Mouse (Mus musculus) embryonic facial prominence, embryonic 11.5 days (tissue): ENCODE data around the gene Kdm2b. TPM values are rescaled to one million over a fixed set of nuclear protein-coding genes. Genes with fewer than 3 reads are reported as not detected.

Experiments used
- ATAC-seq: fragments of 200-750 bp; cut with Nextera tagmentation; replicated peaks from 2 replicates; pipeline ENCODE4 v1.8.0; 2017; ENCODE audit warnings: low read depth; ENCODE audit not compliant: insufficient number of reproducible peaks, low FRiP score, low TSS enrichment
- DNase-seq: peaks from one replicate; pipeline ENCODE4 v3.0.0-alpha.2; 2015; ENCODE audit warnings: low spot score
- H3K27ac ChIP-seq: fragments of 300-500 bp; sonication (generic); replicated peaks from 2 replicates; pipeline ENCODE4 v1.5.1; 2014; ENCODE audit warnings: mild to moderate bottlenecking, low read depth, low read length, control low read depth
- H3K27me3 ChIP-seq: fragments of 300-500 bp; sonication (generic); 2 replicates; pipeline ENCODE4 v1.6.1; 2014; ENCODE audit warnings: mild to moderate bottlenecking, low read length, moderate library complexity, mixed read lengths; ENCODE audit not compliant: control insufficient read depth, insufficient read depth
- H3K36me3 ChIP-seq: fragments of 300-500 bp; sonication (generic); replicated peaks from 2 replicates; pipeline ENCODE4 v1.6.1; 2014; ENCODE audit warnings: low read depth, mild to moderate bottlenecking, low read length, moderate library complexity, mixed read lengths; ENCODE audit not compliant: control insufficient read depth, insufficient read depth
- H3K4me1 ChIP-seq: fragments of 300-500 bp; sonication (generic); 2 replicates; pipeline ENCODE4 v1.6.1; 2014; ENCODE audit warnings: low read length, mixed read lengths; ENCODE audit not compliant: control insufficient read depth, insufficient read depth
- H3K4me2 ChIP-seq: fragments of 300-500 bp; sonication (generic); 2 replicates; pipeline ENCODE4 v1.6.1; 2014; ENCODE audit warnings: low read depth, mild to moderate bottlenecking, control low read depth, low read length, moderate library complexity
- H3K4me3 ChIP-seq: fragments of 300-500 bp; sonication (generic); 2 replicates; pipeline ENCODE4 v1.5.1; 2014; ENCODE audit warnings: low read depth, low read length, control low read depth
- H3K9ac ChIP-seq: fragments of 300-500 bp; sonication (generic); replicated peaks from 2 replicates; pipeline ENCODE4 v1.6.1; 2014; ENCODE audit warnings: mild to moderate bottlenecking, control low read depth, low read length
- H3K9me3 ChIP-seq: fragments of 300-500 bp; sonication (generic); replicated peaks from 2 replicates; pipeline ENCODE4 v1.6.1; 2016; ENCODE audit warnings: mild to moderate bottlenecking, low read length, inconsistent platforms, mixed read lengths; ENCODE audit not compliant: control insufficient read depth
- WGBS: fragments of 180-500 bp; shearing (Covaris S2); extraction: QIAGEN DNeasy Blood & Tissue Kit; methylation state at CpG from one replicate; pipeline ENCODE4 v1.1.7; 2014; 5-methylcytosine and 5-hydroxymethylcytosine counted together
- polyA plus RNA-seq: library from polyadenylated mRNA; unstranded; fragments of >200 nt; fragmentation: Nextera tagmentation; extraction: Ambion mirVana; gene quantifications from 2 replicates; pipeline ENCODE4 v1.2.1, GENCODE M21; 2014

Gene Kdm2b
- polyA plus RNA-seq = 54.1 and 59.0 TPM in 2 replicates

DNA sequence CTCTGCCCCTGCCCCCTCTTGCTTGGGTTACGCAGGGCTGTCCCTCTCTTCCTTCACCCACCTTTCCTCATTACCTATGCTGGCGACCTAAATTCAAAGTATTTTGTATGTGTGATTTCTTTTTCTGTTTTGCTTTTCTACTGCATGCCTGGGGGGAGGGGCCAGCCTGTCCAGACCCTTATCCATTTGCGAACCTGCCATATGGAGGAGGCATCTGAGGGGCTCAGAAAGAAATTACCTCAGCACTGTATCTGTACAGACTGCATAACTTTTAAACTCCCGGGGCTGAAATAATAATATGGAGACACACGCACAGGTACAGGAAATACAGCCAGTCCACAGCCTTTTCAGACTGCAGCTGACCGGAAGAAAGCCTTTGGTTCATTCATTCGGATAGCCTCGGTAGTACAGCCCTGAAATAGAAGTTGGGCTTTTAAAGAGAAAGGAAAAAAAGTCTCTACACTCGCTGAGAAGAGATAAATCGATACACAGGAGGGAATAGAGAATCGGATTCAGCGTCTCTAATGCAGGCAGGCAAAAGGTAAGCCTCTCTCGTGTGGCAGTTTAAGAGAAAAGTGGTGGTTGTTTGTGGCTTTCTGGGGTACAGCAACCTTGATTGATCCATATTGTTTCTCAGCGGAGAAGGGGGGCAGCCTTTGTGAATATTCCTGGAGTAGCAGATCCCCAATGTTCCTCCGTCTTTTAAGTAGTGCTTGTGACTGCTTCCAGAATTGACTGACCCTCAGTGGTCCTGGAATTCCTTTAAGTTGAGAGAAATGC lies at the start of gene Kdm2b:
Gene Kdm2b, minus strand, starts transcription at position 273 of the 780 bp plus-strand sequence.
- Histone ChIP-seq H3K4me3 (peak within 1 kb of the TSS; percentile 51), H3K4me2 (peak within 1 kb of the TSS; percentile 97), H3K27ac (peak within 1 kb of the TSS; percentile 63), H3K36me3 (no peaks in the 10 kb centered on the region), H3K4me1 (peaks cover 17% of the 10 kb centered on the region), H3K27me3 (no peaks in the 10 kb centered on the region), H3K9me3 (no peaks in the 10 kb centered on the region), H3K9ac (peak within 1 kb of the TSS; percentile 59)
- ATAC-seq (peak; percentile 46; the same call in 1 of the 2 replicates), DNase-seq (peak; percentile 55)
- WGBS = 1% methylated on average over 15 of the region's 15 CpGs

GRCm38 (mm10) chr5:123039120-123039752 lies 49.6 kb upstream of the Kdm2b start:
- Histone ChIP-seq H3K4me2 (peak overlapping the region; percentile 60), H3K27me3 (no peaks in the 10 kb centered on the region), H3K36me3 (no peaks in the 10 kb centered on the region), H3K27ac (no peak overlapping the region), H3K4me3 (peak overlapping the region; percentile 23), H3K4me1 (no peaks in the 10 kb centered on the region), H3K9ac (0 out of 2 replicates have a peak overlapping the region, but pooled peaks have one; percentile 13), H3K9me3 (no peaks in the 10 kb centered on the region)
- 4% methylated on average over 25 of the region's 25 CpGs for WGBS
- DNase-seq (peak; percentile 54), ATAC-seq (no peak)

DNA sequence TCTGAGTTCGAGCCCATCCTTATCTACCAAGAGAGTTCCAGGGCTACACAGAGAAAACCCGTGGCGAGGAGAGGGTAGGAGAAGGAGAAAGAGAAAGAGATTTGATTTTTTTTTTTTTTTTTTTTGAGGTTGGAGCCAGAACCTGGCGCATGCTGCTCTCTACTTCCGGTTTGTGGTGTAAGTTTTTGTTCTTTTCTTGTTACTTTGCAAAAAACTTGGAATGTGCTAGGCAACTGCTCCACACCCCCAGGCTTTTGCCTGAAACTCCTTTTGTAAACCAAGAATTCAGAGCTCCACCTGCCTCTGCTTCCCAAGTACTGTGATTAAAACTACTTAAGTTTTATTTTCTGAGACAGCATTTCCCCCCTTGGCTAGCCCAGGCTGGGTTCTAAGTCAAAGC lies 48.5 kb upstream of the Kdm2b start:
- Histone ChIP-seq H3K9ac (no peak overlapping the region), H3K9me3 (no peaks in the 10 kb centered on the region), H3K4me3 (no peak overlapping the region), H3K4me2 (no peak overlapping the region), H3K27me3 (no peaks in the 10 kb centered on the region), H3K4me1 (no peaks in the 10 kb centered on the region), H3K27ac (no peak overlapping the region), H3K36me3 (no peaks in the 10 kb centered on the region)
- no peak for ATAC-seq
- no peak for DNase-seq
- 90% methylated on average over 5 of the region's 5 CpGs for WGBS

DNA sequence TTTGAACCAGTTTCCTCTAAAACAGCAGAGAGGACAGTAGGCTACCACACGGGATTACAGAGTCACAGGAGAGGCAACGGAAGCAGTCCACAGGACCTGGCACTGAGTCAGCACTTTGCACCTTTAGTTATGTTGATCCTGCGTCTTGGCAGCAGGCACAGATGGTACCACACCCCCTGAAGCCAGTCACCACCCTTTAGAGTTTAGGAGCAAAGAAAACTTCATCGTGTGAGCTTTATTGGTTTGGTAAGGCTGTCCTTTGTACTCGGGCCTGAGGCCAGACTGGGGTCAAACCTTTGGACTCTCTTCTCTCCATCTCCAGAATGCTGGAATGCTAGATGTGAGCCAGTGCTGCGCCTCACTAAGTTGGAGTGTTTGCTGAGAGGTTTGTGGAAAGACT lies 45.9 kb upstream of the Kdm2b start:
- no peak overlapping the region for H3K9ac ChIP-seq
- whole genome bisulfite sequencing = 37% methylated on average over 6 of the region's 6 CpGs
- no peaks in the 10 kb centered on the region for H3K4me1 ChIP-seq
- no peak overlapping the region for H3K4me2 ChIP-seq
- H3K27ac ChIP-seq = no peak overlapping the region
- H3K27me3 ChIP-seq = no peaks in the 10 kb centered on the region
- H3K4me3 ChIP-seq = no peak overlapping the region
- no peaks in the 10 kb centered on the region for H3K9me3 ChIP-seq
- H3K36me3 ChIP-seq = no peaks in the 10 kb centered on the region
- ATAC-seq = no peak
- DNase-seq = no peak

DNA sequence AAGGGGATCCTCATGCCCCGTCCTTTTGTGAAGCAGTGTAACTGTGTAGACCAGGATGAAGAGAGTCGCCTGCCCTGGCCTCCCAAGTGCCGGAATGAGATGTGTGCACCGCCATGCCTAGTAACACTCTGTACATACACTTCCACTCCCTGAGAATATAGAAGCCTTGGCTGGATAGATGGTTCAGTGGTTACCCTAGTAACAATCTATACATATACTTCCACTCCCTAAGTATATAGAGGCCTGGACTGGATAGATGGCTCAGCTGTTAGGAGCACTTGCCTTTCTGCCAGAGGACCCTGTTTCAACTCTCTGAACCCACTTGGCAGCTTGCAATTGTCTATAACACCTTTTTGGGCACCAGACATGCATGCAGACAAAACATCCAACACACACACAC lies 45.5 kb upstream of the Kdm2b start:
- no peak for ATAC-seq

GRCm38 (mm10) chr5:123033646-123034160 lies 44.1 kb upstream of the Kdm2b start:
- DNase-seq (no peak), ATAC-seq (no peak)
- WGBS = 62% methylated on average over 7 of the region's 7 CpGs
- Histone ChIP-seq H3K27me3 (no peaks in the 10 kb centered on the region), H3K9ac (no peak overlapping the region), H3K4me1 (no peaks in the 10 kb centered on the region), H3K4me2 (no peak overlapping the region), H3K27ac (no peak overlapping the region), H3K36me3 (no peaks in the 10 kb centered on the region), H3K9me3 (no peaks in the 10 kb centered on the region), H3K4me3 (no peak overlapping the region)

More for the DNA sequence above, 45.5 kb upstream of the Kdm2b start:
- H3K9me3 ChIP-seq = no peaks in the 10 kb centered on the region
- H3K9ac ChIP-seq = no peak overlapping the region
- H3K36me3 ChIP-seq = no peaks in the 10 kb centered on the region
- H3K4me1 ChIP-seq = no peaks in the 10 kb centered on the region
- WGBS = 87% methylated on average over 4 of the region's 4 CpGs
- DNase-seq = no peak
- no peak overlapping the region for H3K27ac ChIP-seq
- no peak overlapping the region for H3K4me3 ChIP-seq
- no peak overlapping the region for H3K4me2 ChIP-seq
- no peaks in the 10 kb centered on the region for H3K27me3 ChIP-seq

DNA sequence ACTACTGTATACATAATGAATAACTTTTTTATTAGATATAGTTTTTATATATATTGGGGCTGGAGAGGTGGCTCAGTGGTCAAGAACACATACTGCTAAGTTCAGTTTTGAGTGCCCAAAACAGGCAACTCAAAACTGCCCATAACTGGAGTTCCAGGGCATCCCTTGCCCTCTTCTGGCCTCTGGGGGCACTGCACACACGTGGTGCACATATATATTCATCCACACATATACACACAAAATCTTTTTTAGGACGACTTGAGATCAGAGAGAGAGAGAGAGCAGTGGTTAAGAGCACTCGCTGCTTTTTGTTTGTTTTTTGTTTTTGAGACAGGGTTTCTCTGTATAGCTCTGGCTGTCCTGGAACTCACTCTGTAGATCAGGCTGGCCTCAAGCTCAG lies 41.7 kb upstream of the Kdm2b start:
- H3K9me3 ChIP-seq = no peaks in the 10 kb centered on the region
- no peak overlapping the region for H3K4me3 ChIP-seq
- no peak overlapping the region for H3K4me2 ChIP-seq
- DNase-seq = no peak
- H3K9ac ChIP-seq = no peak overlapping the region
- no peaks in the 10 kb centered on the region for H3K4me1 ChIP-seq
- no peak for ATAC-seq
- no peak overlapping the region for H3K27ac ChIP-seq
- 87% methylated on average over 3 of the region's 3 CpGs for WGBS
- H3K36me3 ChIP-seq = no peaks in the 10 kb centered on the region
- no peaks in the 10 kb centered on the region for H3K27me3 ChIP-seq

- Histone ChIP-seq H3K4me2 (no peak overlapping the region), H3K9ac (no peak overlapping the region), H3K27me3 (no peaks in the 10 kb centered on the region), H3K4me1 (no peaks in the 10 kb centered on the region), H3K9me3 (no peaks in the 10 kb centered on the region), H3K4me3 (no peak overlapping the region), H3K36me3 (no peaks in the 10 kb centered on the region), H3K27ac (no peak overlapping the region)
- DNase-seq = no peak
- 63% methylated on average over 7 of the region's 7 CpGs for WGBS
- ATAC-seq = no peak
Measured at GRCm38 (mm10) chr5:123029729-123030128, 40.1 kb upstream of the Kdm2b start.
